ENCODE assay signal across 10 mouse cellular contexts in the genomic region with DNA sequence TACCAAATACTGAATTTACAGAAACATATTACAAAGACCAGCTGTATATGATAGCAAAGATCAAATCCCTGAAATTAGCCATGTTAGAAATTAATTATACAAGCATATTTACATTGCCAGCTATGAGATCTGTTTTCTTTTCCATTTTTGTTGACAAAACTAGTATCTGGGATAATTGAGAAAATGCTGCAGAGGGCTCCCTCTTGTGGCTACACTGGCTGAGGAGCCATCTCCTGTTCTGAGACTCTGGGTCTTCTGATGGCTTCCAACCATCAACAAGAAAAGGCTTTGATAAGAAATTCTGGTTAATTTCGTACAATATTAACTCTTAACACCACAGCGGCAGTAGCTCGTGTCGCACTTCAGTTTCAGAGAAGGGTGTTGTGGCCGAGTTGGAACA.
DNase-seq lines count a peak whose midpoint lies in the region; ATAC-seq and TF ChIP-seq lines count a peak whose summit lies in the region.
"Had no signal": no experiment of that assay in that cellular context is flagged by ENCODE, and none has a peak within 500 bp of the region (broad histone marks: within the 10 kb centered on the region; RNA-seq: fewer than 3 reads in every experiment).

No protein-coding gene starts in this region.

- no peaks in the 10 kb centered on the region for H3K27me3 ChIP-seq in liver, adult 2 months (ENCODE audit: control insufficient read depth, insufficient read depth, low read length)
- H3K27me3 ChIP-seq in liver, embryonic 11.5 days (replicated peaks; ENCODE audit: control insufficient read depth, insufficient read depth, low read length), result no peaks in the 10 kb centered on the region
- no peaks in the 10 kb centered on the region for H3K27me3 ChIP-seq in forebrain, embryonic 16.5 days (replicated peaks; ENCODE audit: control insufficient read depth, insufficient read depth, low read length)
- H3K27me3 ChIP-seq: heart, embryonic 13.5 days had no signal

- TF ChIP-seq POLR2A in liver, adult 2 months (IDR thresholded peaks at IDR 0.05; ENCODE audit: extremely low read depth, insufficient read depth, low read length), result no peak

- no peak overlapping the region for H3K4me2 ChIP-seq in liver, embryonic 11.5 days
- no peak overlapping the region for H3K4me2 ChIP-seq in forebrain, embryonic 16.5 days (ENCODE audit: low read length)
- H3K4me2 ChIP-seq: heart, embryonic 13.5 days had no signal

- no peak overlapping the region for H3K9ac ChIP-seq in liver, adult 2 months (ENCODE audit: low read depth, low read length)
- no peak overlapping the region for H3K9ac ChIP-seq in liver, embryonic 11.5 days (ENCODE audit: low read depth, low read length)
- no peak overlapping the region for H3K9ac ChIP-seq in forebrain, embryonic 16.5 days (replicated peaks; ENCODE audit: low read depth, low read length)
- H3K9ac ChIP-seq: heart, embryonic 13.5 days had no signal

- DNase-seq in adrenal gland, postnatal 10 days, result peak; percentile 33
- no peak for DNase-seq in adrenal gland, adult 18-20 months (ENCODE audit: low spot score in 2 of 2)
- DNase-seq in liver, adult 2 months (ENCODE audit: extremely low read depth, low read depth, low spot score), result peak; percentile 7
- DNase-seq in liver, embryonic 11.5 days (ENCODE audit: low spot score), result no peak
- peak; percentile 13 for DNase-seq in retina, adult 2 months (ENCODE audit: low read depth, low spot score)
- DNase-seq in lung, postnatal 10 days, result no peak
- no peak for DNase-seq in gastrocnemius, adult 2 months
- DNase-seq: cerebellum, adult 11 months had no signal

- H3K36me3 ChIP-seq in liver, adult 2 months (ENCODE audit: control insufficient read depth, insufficient read depth, low read length), result no peaks in the 10 kb centered on the region
- no peaks in the 10 kb centered on the region for H3K36me3 ChIP-seq in liver, embryonic 11.5 days (ENCODE audit: control insufficient read depth, insufficient read depth, low read length)
- no peaks in the 10 kb centered on the region for H3K36me3 ChIP-seq in forebrain, embryonic 16.5 days (ENCODE audit: control insufficient read depth, insufficient read depth)
- H3K36me3 ChIP-seq: heart, embryonic 13.5 days had no signal

- no peak overlapping the region for H3K27ac ChIP-seq in liver, adult 2 months (replicated peaks; ENCODE audit: insufficient read depth, low read depth, low read length)
- H3K27ac ChIP-seq in liver, embryonic 11.5 days (ENCODE audit: low read depth, low read length), result no peak overlapping the region
- no peak overlapping the region for H3K27ac ChIP-seq in forebrain, embryonic 16.5 days (ENCODE audit: low read length)
- H3K27ac ChIP-seq in gastrocnemius, adult 2 months, result no peak overlapping the region
- H3K27ac ChIP-seq: heart, embryonic 13.5 days had no signal

- no peak for ATAC-seq in liver, embryonic 11.5 days (replicated peaks; ENCODE audit: low FRiP score)
- 0 out of 2 replicates have a peak, but pooled peaks have one; percentile 45 for ATAC-seq in forebrain, embryonic 16.5 days

- TF ChIP-seq CTCF in liver, adult 2 months (IDR thresholded peaks at IDR 0.05; ENCODE audit: low read depth, low read length), result peak; percentile 24; the same call in 1 of the 2 replicates
- TF ChIP-seq CTCF in gastrocnemius, adult 2 months (IDR thresholded peaks at IDR 0.05), result no peak; the same call in 1 of the 2 replicates

- H3K4me1 ChIP-seq in liver, adult 2 months (ENCODE audit: control insufficient read depth, insufficient read depth, low read length), result no peaks in the 10 kb centered on the region
- no peaks in the 10 kb centered on the region for H3K4me1 ChIP-seq in liver, embryonic 11.5 days (replicated peaks; ENCODE audit: control insufficient read depth, insufficient read depth, low read length)
- no peaks in the 10 kb centered on the region for H3K4me1 ChIP-seq in forebrain, embryonic 16.5 days (replicated peaks; ENCODE audit: control insufficient read depth, insufficient read depth, low read length)
- H3K4me1 ChIP-seq: heart, embryonic 13.5 days had no signal

- no peaks in the 10 kb centered on the region for H3K79me2 ChIP-seq in liver, adult 2 months (ENCODE audit: control insufficient read depth, insufficient read depth, low read length)

- no peak overlapping the region for H3K4me3 ChIP-seq in liver, adult 2 months (ENCODE audit: insufficient read depth, low read depth, low read length)
- no peak overlapping the region for H3K4me3 ChIP-seq in liver, embryonic 11.5 days (ENCODE audit: low read depth, low read length)
- H3K4me3 ChIP-seq in forebrain, embryonic 16.5 days (replicated peaks; ENCODE audit: low read length), result no peak overlapping the region
- no peak overlapping the region for H3K4me3 ChIP-seq in gastrocnemius, adult 2 months
- H3K4me3 ChIP-seq: heart, embryonic 13.5 days had no signal

- 47% methylated on average over 5 of the region's 5 CpGs for WGBS in liver, adult 2 months
- WGBS in liver, embryonic 11.5 days, result 45% methylated on average over 5 of the region's 5 CpGs
- WGBS in forebrain, embryonic 16.5 days, result 59% methylated on average over 5 of the region's 5 CpGs

- intact Hi-C loops in gastrocnemius, adult 2 months (cut with DNase I), result no loop called here

- H3K9me3 ChIP-seq in liver, embryonic 11.5 days (ENCODE audit: control insufficient read depth, low read length), result no peaks in the 10 kb centered on the region
- no peaks in the 10 kb centered on the region for H3K9me3 ChIP-seq in forebrain, embryonic 16.5 days (ENCODE audit: control insufficient read depth, low read length)
- H3K9me3 ChIP-seq: heart, embryonic 13.5 days had no signal

Comparison
In these comparisons a context has a peak if more than half of its experiments do, and no peak if none do; other contexts are left out.
1. DNase-seq: peak in adrenal gland, postnatal 10 days (single experiment), liver, adult 2 months (single experiment) and retina, adult 2 months (single experiment); none in adrenal gland, adult 18-20 months (0 of 2), liver, embryonic 11.5 days (single experiment), lung, postnatal 10 days (single experiment) and gastrocnemius, adult 2 months (single experiment).